Mouse (Mus musculus) A20 (cell line): Measurements from ENCODE around the gene Pdzrn4.

Source experiments
- DNase-seq: peaks from one replicate; pipeline ENCODE4 v3.0.0-alpha.2; 2011; ENCODE audit warnings: low read depth, low spot score

The Pdzrn4 gene

DNA sequence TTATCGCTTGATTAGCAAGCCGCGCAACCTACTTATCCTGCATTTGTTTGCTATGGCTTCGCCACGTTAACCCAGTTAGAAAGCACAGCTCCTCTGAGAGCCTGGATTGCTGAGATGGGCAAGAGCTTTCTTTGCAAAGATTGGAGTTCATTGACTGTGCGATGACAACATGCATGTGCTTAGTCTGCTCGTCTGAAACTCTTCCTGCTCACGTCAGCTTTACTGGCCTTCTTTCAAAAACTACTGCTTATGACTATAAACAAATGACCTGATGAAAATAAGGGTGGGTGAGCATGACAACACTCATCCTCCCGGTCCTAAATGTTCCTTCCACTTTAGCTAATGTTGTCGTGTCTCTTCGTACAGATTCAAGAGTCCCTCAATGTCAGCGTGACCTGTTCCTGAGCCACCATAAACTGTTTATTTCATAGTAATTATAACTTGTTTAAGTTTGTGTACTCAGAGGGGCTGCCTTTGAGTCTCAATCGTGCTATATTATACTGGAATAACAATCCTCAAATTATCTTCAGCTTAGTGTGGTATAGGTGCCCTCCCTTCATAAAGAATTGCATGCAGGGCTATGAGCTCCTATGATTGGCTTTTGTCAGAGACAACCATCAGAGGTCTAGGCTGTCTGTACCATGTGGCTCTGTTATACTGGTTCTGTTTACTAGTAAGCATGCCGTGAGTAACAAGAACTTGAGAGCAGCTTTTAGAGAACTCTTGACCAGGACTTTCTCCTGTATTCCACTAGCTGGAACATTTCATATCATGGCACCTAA lies 187.9 kb downstream of the Pdzrn4 start:
- no peak for DNase-seq

- no peak for DNase-seq
Observed at GRCm38 (mm10) chr15:92587431-92587830, 190.8 kb downstream of the Pdzrn4 start.

GRCm38 (mm10) chr15:92594721-92595120 lies 198.0 kb downstream of the Pdzrn4 start:
- no peak for DNase-seq

DNA sequence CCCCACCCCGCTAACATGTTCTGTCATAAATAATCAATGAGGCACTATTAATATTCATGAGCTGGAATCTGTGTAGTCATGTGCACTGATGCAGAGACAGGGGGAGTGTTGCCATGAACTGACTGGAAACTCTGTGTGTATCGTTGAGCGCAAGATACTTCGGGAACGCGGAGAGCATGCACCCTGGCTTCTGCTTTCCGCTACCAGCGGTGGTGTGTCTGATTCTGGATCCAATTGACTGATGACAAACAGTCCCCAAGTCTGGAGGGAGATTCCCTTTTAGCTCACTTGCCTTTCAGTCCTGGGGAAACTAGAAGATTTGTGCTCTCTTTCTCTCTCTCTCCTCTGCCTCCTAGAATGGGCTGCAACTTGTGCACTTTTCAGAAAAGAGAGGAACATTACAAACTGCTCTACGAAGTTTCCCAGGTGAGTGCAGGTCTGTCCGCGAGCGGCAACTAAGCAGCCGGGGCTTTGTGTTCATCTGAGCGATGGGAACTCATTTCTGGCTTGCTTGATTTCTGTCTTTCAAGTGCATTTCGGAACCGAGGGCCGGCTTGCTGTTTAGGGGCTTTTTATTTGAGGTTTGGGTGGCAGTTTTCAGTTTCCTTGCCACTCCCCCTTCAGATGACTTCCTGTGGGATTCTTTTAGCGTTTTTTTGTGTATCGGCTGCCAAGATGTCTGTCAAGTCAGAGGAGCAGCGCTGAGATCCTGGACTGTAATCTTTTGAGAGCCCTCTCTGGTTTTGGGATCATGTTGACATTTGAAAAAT lies 200.5 kb downstream of the Pdzrn4 start:
- no peak for DNase-seq

- DNase-seq = no peak
Observed at GRCm38 (mm10) chr15:92598380-92599295, 202.0 kb downstream of the Pdzrn4 start.

DNA sequence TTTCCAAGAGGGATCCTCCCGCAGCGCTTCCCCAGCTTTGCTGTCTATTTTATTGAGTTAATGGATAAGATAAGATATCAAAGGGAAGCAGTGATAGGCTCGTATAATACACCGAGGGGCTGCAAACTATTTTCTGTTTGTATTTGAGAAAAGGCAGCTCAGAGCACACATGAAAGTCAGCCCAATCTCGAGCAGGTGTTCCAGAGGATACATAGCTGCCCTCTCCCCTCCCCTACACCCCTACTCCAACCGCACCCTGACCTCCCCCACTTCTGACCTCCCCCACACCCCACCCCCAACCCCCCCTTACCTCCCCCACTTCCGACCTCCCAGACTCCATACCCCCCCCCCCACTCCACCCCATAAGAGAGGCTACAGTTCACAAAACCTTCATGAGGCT lies 202.7 kb downstream of the Pdzrn4 start:
- no peak for DNase-seq

- no peak for DNase-seq
Observed at GRCm38 (mm10) chr15:92610866-92611265, 214.2 kb downstream of the Pdzrn4 start.

DNA sequence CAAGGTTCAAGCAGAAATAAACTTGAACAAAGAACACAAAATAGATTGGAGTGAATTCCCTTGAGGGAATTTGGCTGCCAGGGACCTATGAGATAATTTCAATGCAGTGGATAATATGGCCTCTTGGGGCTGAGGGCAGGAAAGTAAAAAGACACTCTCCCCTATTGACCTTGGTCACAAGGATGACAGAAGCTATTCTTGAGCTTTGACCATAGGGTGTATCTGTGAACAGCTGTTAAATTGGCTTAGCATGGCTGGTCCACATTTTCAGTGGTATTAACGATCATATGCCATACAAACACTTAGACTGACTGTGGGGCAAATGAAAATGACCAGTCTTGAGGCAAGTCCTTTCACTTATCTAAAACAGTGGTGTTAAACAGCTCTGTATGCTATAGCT lies 215.7 kb downstream of the Pdzrn4 start:
- no peak for DNase-seq

DNA sequence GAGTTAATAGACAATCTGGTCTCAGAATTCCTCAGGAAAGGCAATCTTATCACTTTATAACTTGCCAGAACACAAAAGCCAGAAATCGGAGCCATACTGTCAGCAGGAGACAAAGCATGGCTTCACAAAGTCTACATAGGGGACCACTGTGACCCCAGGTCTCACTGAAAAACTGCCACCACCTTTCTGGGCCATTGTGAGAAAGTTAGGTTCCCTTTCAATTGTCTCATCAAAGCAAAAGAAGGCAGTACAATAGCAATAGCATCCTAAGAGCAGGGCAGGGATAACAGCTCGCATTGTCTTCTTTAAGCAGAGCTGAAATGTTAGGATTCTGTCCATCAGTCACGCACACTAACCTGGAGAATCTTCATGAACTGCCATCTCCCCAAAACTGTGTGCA lies 216.5 kb downstream of the Pdzrn4 start:
- no peak for DNase-seq

- no peak for DNase-seq
Observed at GRCm38 (mm10) chr15:92621731-92622234, 225.1 kb downstream of the Pdzrn4 start.

DNA sequence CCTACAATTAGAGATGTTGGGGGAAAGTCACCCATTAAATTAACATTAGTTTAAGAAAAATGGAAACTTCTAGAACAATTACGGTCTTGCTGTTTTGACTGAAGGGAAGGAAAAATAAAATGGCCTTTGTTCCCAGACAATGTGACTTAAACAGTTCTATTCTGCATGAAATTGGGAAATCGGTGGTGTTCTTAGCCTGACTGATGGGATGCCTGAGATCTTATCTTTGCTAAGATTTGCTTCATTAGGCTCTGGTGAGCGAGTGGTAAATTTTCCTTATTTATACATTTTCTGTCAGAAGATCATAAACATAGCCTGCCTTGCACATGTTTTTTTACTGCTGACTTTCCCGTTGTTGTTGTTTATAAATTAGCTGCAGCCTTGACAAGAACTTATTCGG lies 225.6 kb downstream of the Pdzrn4 start:
- no peak for DNase-seq

- no peak for DNase-seq
Observed at GRCm38 (mm10) chr15:92629172-92629571, 232.5 kb downstream of the Pdzrn4 start.

GRCm38 (mm10) chr15:92634044-92634610 lies 237.4 kb downstream of the Pdzrn4 start:
- no peak for DNase-seq

- no peak for DNase-seq
Observed at GRCm38 (mm10) chr15:92640212-92641082, 243.8 kb downstream of the Pdzrn4 start.

DNA sequence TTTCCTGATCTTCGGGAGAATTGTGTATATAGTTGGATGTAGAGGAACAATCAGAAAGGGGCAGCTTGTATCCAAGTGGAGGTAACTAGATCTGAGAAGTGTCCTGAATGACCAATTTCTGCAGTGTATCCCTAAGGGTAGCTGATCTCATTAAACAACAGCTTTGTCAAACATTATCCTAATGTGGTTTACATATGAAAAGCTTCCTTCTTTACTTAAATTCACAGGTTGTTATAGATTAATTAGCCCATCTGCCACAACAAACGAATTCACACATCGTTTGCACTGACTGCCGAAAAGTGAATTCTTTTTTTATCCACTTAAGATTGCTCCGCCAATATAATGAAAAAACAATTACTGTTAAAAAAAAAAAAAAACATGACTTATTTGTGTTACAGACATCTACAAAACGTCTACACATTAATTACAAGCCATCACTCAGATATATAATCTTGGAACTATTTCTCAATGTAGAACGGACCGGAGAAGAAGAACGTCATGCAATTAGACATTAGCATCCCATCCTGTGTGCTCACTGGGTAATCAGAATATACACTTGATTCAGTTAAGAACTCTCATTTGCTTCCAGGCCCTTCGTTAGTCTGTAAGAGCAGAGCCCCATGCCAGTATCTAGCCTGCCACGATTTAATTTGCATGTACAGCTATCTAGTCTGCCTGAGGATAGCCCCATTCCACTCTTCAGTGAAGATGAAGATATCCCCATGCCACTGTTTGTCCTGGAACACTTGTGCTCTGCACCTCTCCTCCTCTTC lies 274.8 kb downstream of the Pdzrn4 start:
- DNase-seq = no peak

DNA sequence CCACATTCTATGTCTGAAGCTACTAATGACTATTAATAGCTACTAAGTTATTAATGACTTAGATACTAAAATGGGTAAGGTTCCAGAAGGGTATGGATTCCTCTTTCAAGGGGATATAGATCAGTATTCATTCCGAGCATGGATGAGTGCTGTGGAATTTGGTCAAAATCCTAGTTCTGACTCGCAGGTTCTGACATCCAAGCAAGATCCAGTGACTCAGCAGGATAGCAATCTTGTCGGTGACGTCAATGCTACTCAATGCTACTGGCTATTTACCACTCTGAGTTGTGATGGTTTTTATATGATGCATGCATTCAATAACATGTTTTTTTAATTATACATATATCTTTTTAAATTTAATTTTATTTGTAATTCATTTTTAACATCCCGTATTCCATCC lies 279.4 kb downstream of the Pdzrn4 start:
- DNase-seq = no peak

GRCm38 (mm10) chr15:92678377-92678776 lies 281.7 kb downstream of the Pdzrn4 start:
- DNase-seq = no peak

DNA sequence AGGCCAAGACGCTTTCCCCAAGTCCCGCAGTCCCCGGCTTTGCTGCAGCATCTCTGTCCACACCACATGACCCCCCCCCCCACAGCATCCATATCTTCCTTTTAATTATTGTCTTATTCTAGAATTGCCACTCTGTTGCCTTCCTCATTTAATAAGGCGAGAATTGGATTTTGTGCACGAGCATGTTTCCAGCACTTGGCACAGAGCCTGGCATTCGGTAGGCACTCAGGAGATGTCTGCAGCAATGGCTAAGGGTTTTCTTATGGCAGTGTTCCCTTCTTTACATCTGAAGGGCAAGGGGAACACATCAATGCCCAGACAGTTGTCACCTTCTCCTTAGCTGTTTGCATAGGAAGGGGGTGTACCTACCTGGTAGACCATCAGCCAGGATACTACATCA lies 282.9 kb downstream of the Pdzrn4 start:
- no peak for DNase-seq

- DNase-seq = no peak
Observed at GRCm38 (mm10) chr15:92696276-92696956, 299.7 kb downstream of the Pdzrn4 start.
